Mouse (Mus musculus) kidney, embryonic 14.5 days (tissue): Measurements from ENCODE around the gene G6pd2. TPM values are rescaled to one million over a fixed set of nuclear protein-coding genes. Genes with fewer than 3 reads are reported as not detected.

ENCODE experiments used
- ATAC-seq: fragments of 200-750 bp; cut with Nextera tagmentation; 2 replicates; pipeline ENCODE4 v1.8.0; 2017; ENCODE audit warnings: moderate number of reproducible peaks, mild to moderate bottlenecking, moderate TSS enrichment, moderate library complexity; ENCODE audit not compliant: low FRiP score, low TSS enrichment
- H3K27ac ChIP-seq: fragments of 300-500 bp; sonication (generic); 2 replicates; pipeline ENCODE4 v1.5.1; 2014; ENCODE audit warnings: low read depth, mild to moderate bottlenecking, low read length, moderate library complexity, mixed read lengths
- H3K27me3 ChIP-seq: fragments of 300-500 bp; sonication (generic); 2 replicates; pipeline ENCODE4 v1.6.1; 2014; ENCODE audit warnings: mild to moderate bottlenecking, low read length; ENCODE audit not compliant: control insufficient read depth, insufficient read depth
- H3K36me3 ChIP-seq: fragments of 300-500 bp; sonication (generic); 2 replicates; pipeline ENCODE4 v1.6.1; 2014; ENCODE audit warnings: low read length, mixed read lengths; ENCODE audit not compliant: control insufficient read depth, insufficient read depth
- H3K4me1 ChIP-seq: fragments of 300-500 bp; sonication (generic); 2 replicates; pipeline ENCODE4 v1.6.1; 2014; ENCODE audit warnings: low read length, mixed read lengths; ENCODE audit not compliant: control insufficient read depth, insufficient read depth
- H3K4me2 ChIP-seq: fragments of 300-500 bp; sonication (generic); replicated peaks from 2 replicates; pipeline ENCODE4 v1.6.1; 2014; ENCODE audit warnings: low read depth, mild to moderate bottlenecking, low read length
- H3K4me3 ChIP-seq: fragments of 300-500 bp; sonication (generic); 2 replicates; pipeline ENCODE4 v1.5.1; 2014; ENCODE audit warnings: mild to moderate bottlenecking, low read length
- H3K9ac ChIP-seq: fragments of 300-500 bp; sonication (generic); 2 replicates; pipeline ENCODE4 v1.6.1; 2014; ENCODE audit warnings: low read depth, mild to moderate bottlenecking, low read length, moderate library complexity
- H3K9me3 ChIP-seq: fragments of 300-500 bp; sonication (generic); 2 replicates; pipeline ENCODE4 v1.6.1; 2016; ENCODE audit warnings: low read length; ENCODE audit not compliant: control insufficient read depth
- WGBS: fragments of 180-500 bp; shearing (Covaris S2); extraction: QIAGEN DNeasy Blood & Tissue Kit; methylation state at CpG from one replicate; pipeline ENCODE4 v1.1.7; 2014; 5-methylcytosine and 5-hydroxymethylcytosine counted together
- polyA plus RNA-seq: library from polyadenylated mRNA; unstranded; fragments of >200 nt; fragmentation: Nextera tagmentation; extraction: Ambion mirVana; gene quantifications from 2 replicates; pipeline ENCODE4 v1.2.1, GENCODE M21; 2014

Gene G6pd2
- not detected in 2 replicates for polyA plus RNA-seq

DNA sequence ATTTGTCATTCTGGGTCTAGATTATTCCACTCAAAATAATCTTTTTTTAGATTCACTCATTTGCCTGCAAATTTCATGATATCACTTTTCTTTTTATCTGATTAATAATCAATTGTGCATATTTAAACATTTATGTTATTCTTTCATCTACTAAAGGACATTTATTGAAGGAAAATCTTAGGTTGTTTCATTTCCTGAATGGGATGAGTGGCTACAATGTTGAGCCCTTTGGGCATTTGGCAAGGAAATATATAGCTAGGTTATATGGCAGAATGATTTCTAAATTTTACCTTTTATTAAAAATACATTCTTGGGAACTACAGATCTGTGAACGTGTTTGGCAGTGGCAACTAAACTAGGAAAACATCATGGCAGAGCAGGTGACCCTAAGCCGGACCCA is at the start of gene G6pd2:
Gene G6pd2, plus strand, starts transcription at position 301 of the 400 bp plus-strand sequence.
- no peak within 1 kb of the TSS for H3K27ac ChIP-seq
- H3K9me3 ChIP-seq, result no peaks in the 10 kb centered on the region
- no peak within 1 kb of the TSS for H3K4me2 ChIP-seq
- H3K4me1 ChIP-seq, result no peaks in the 10 kb centered on the region
- H3K36me3 ChIP-seq, result no peaks in the 10 kb centered on the region
- ATAC-seq, result no peak
- no peaks in the 10 kb centered on the region for H3K27me3 ChIP-seq
- WGBS, result 91% methylated on average over 2 of the region's 2 CpGs
- no peak within 1 kb of the TSS for H3K9ac ChIP-seq
- no peak within 1 kb of the TSS for H3K4me3 ChIP-seq

DNA sequence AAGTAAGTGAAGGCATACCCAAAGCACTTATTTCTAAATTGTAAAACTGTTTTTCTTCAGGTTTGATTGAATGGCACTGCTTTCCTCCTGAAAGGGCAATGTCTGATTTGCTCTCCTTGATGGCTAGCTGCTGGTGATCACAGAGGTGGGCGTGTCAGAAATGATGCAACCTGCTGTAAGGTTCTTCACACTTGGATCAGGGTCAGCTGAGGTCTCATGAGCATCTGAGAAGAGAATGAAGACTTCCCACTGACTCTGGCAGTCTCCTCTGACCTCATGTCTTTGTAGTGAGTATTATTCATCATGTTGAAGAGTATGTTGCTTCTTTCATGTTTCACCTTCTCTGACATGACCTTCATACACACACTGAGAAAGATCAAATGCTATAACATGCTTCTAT is 44.4 kb upstream of the G6pd2 start:
- H3K4me3 ChIP-seq, result no peak overlapping the region
- no peak overlapping the region for H3K27ac ChIP-seq
- H3K9ac ChIP-seq, result no peak overlapping the region
- H3K4me2 ChIP-seq, result no peak overlapping the region
- H3K36me3 ChIP-seq, result no peaks in the 10 kb centered on the region
- no peaks in the 10 kb centered on the region for H3K4me1 ChIP-seq
- no peaks in the 10 kb centered on the region for H3K9me3 ChIP-seq
- no peak for ATAC-seq
- 60% methylated on average over 1 of the region's 1 CpGs for WGBS
- no peaks in the 10 kb centered on the region for H3K27me3 ChIP-seq

DNA sequence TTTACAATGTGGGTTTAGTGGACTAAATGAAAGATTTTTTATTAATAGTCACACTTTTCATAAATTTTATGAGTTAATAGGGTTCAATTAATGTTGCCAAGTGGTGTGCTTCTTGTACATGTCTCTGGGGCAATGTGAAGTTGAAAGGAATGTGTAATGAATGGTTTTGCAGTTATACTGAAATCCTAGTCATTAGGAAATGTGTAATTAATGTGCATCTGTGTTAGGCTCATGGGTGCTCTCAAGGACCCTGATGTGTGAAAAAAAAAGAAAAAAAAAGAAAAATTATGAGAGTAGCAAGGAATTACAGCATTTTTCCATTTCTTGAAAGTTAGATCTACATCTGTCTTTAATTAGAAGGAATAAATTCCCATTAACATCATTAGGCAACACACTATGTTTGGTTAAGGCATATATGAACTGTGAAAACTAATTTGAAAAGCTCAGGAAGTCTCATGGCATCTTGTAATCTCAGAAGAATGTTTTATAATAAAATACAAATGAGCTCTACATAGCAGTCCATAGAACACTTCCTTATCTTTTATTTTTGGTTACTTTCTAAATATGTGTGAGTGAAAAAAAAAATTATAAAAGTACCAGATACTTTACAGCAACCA is 24.4 kb downstream of the G6pd2 start:
- Histone ChIP-seq H3K4me2 (no peak overlapping the region), H3K9ac (no peak overlapping the region)
- ATAC-seq, result no peak

DNA sequence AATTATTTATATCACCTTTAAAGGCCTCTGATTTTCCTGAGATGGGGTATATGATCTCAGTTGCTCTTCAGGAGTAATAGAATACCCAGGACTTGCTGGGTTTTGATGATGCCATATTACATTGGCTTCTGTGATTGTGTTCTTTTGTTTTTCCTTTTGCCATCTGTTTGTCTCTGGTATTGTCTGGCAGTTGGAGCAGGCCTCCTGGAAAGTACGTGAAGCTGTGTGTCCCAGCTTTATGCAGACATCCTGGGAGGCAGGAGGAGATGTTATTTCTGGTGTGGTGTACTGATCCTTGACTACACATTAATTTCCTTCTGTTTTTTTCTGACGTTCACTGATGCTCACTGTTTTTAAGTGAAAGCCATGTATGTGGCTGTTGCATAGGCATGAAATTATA is 35.3 kb downstream of the G6pd2 start:
- no peak overlapping the region for H3K9ac ChIP-seq
- no peak for ATAC-seq
- H3K36me3 ChIP-seq, result no peaks in the 10 kb centered on the region
- no peak overlapping the region for H3K4me3 ChIP-seq
- no peaks in the 10 kb centered on the region for H3K4me1 ChIP-seq
- H3K9me3 ChIP-seq, result no peaks in the 10 kb centered on the region
- no peaks in the 10 kb centered on the region for H3K27me3 ChIP-seq
- no peak overlapping the region for H3K27ac ChIP-seq
- H3K4me2 ChIP-seq, result no peak overlapping the region
- 69% methylated on average over 2 of the region's 2 CpGs for WGBS

More for the DNA sequence above, 24.4 kb downstream of the G6pd2 start:
- Histone ChIP-seq H3K4me3 (no peak overlapping the region), H3K9me3 (no peaks in the 10 kb centered on the region), H3K27me3 (no peaks in the 10 kb centered on the region), H3K4me1 (no peaks in the 10 kb centered on the region), H3K27ac (no peak overlapping the region), H3K36me3 (no peaks in the 10 kb centered on the region)
